Mouse (Mus musculus): ENCODE measurements around the gene Rasgrp4. TPM values are rescaled to one million over a fixed set of nuclear protein-coding genes. Genes with fewer than 3 reads are reported as not detected.
"Not testable (repeated sequence)": the region's sequence is repeated elsewhere in the genome, so short reads cannot be mapped to it uniquely, and the experiment has no call there.

Rasgrp4 gene
- polyA plus RNA-seq, 1 experiment from 2014 or later: 0.93 TPM

GRCm38 (mm10) chr7:29123531-29124358 lies 10.9 kb upstream of the Rasgrp4 start:
- Histone ChIP-seq H3K4me3 (replicated peaks) (peak overlapping the region; percentile 51), H3K4me1 (replicated peaks) (peaks cover 15% of the 10 kb centered on the region; the same call in 1 of the 2 replicates), H3K36me3 (no peaks in the 10 kb centered on the region), H3K9me3 (no peaks in the 10 kb centered on the region), H3K9ac (replicated peaks) (peak overlapping the region; percentile 71; the same call in 1 of the 2 replicates), H3K4me2 (peak overlapping the region; percentile 83), H3K27me3 (0 out of 2 replicates have a peak, but pooled peaks cover 3% of the 10 kb centered on the region), H3K27ac (no peak overlapping the region)
- 54% methylated on average over 5 of the region's 5 CpGs for WGBS
- ATAC-seq (ENCODE audit: insufficient number of reproducible peaks, insufficient read depth, low FRiP score, low TSS enrichment, low read depth): peak; percentile 72

GRCm38 (mm10) chr7:29124970-29125369 lies 9.7 kb upstream of the Rasgrp4 start, which contains the start of gene Ryr1:
TSS of gene Ryr1 (minus strand) at chr7:29125179.
- WGBS: 2% methylated on average over 16 of the region's 16 CpGs
- ATAC-seq (ENCODE audit: insufficient number of reproducible peaks, insufficient read depth, low FRiP score, low TSS enrichment, low read depth): peak; percentile 81
- Histone ChIP-seq H3K9me3 (no peaks in the 10 kb centered on the region), H3K9ac (replicated peaks) (peak within 1 kb of the TSS; percentile 71), H3K4me1 (replicated peaks) (peaks cover 15% of the 10 kb centered on the region; the same call in 1 of the 2 replicates), H3K4me2 (peak within 1 kb of the TSS; percentile 83), H3K4me3 (replicated peaks) (peak within 1 kb of the TSS; percentile 51), H3K27ac (no peak within 1 kb of the TSS), H3K36me3 (no peaks in the 10 kb centered on the region), H3K27me3 (0 out of 2 replicates have a peak, but pooled peaks cover 3% of the 10 kb centered on the region)

GRCm38 (mm10) chr7:29126173-29126915 lies 8.3 kb upstream of the Rasgrp4 start:
- Histone ChIP-seq H3K4me3 (replicated peaks) (no peak overlapping the region), H3K4me1 (replicated peaks) (peaks cover 15% of the 10 kb centered on the region; the same call in 1 of the 2 replicates), H3K9me3 (no peaks in the 10 kb centered on the region), H3K9ac (replicated peaks) (no peak overlapping the region), H3K27ac (no peak overlapping the region), H3K4me2 (no peak overlapping the region), H3K27me3 (0 out of 2 replicates have a peak, but pooled peaks cover 3% of the 10 kb centered on the region), H3K36me3 (no peaks in the 10 kb centered on the region)
- ATAC-seq (ENCODE audit: insufficient number of reproducible peaks, insufficient read depth, low FRiP score, low TSS enrichment, low read depth): no peak
- WGBS: 22% methylated on average over 7 of the region's 7 CpGs

- H3K4me3 ChIP-seq (replicated peaks): no peak overlapping the region
- no peaks in the 10 kb centered on the region for H3K9me3 ChIP-seq
- H3K9ac ChIP-seq (replicated peaks): no peak overlapping the region
- H3K27me3 ChIP-seq: 0 out of 2 replicates have a peak, but pooled peaks cover 3% of the 10 kb centered on the region
- peaks cover 14% of the 10 kb centered on the region; the same call in 1 of the 2 replicates for H3K4me1 ChIP-seq (replicated peaks)
- no peak overlapping the region for H3K27ac ChIP-seq
- ATAC-seq (ENCODE audit: insufficient number of reproducible peaks, insufficient read depth, low FRiP score, low TSS enrichment, low read depth): no peak
- H3K36me3 ChIP-seq: no peaks in the 10 kb centered on the region
- 62% methylated on average over 2 of the region's 2 CpGs for WGBS
- no peak overlapping the region for H3K4me2 ChIP-seq
These were observed 5.9 kb upstream of the Rasgrp4 start for GRCm38 (mm10) chr7:29128725-29129124.

- H3K4me3 ChIP-seq (replicated peaks): peak overlapping the region; percentile 38
- H3K9me3 ChIP-seq: no peaks in the 10 kb centered on the region
- no peak overlapping the region for H3K27ac ChIP-seq
- peak overlapping the region; percentile 40; the same call in 1 of the 2 replicates for H3K9ac ChIP-seq (replicated peaks)
- H3K36me3 ChIP-seq: no peaks in the 10 kb centered on the region
- peak overlapping the region; percentile 73 for H3K4me2 ChIP-seq
- H3K27me3 ChIP-seq: peaks cover 12% of the 10 kb centered on the region
- no peak for ATAC-seq (ENCODE audit: insufficient number of reproducible peaks, insufficient read depth, low FRiP score, low TSS enrichment, low read depth)
- peaks cover 17% of the 10 kb centered on the region for H3K4me1 ChIP-seq (replicated peaks)
- WGBS: under 1% methylated on average over 4 of the region's 4 CpGs
These were observed 421 bp upstream of the Rasgrp4 start for GRCm38 (mm10) chr7:29134230-29134629.

GRCm38 (mm10) chr7:29137429-29137828 lies 2.8 kb downstream of the Rasgrp4 start:
- H3K4me2 ChIP-seq: no peak overlapping the region
- H3K4me3 ChIP-seq (replicated peaks): no peak overlapping the region
- H3K27me3 ChIP-seq: peaks cover 12% of the 10 kb centered on the region
- H3K36me3 ChIP-seq: no peaks in the 10 kb centered on the region
- 46% methylated on average over 16 of the region's 16 CpGs for WGBS
- ATAC-seq (ENCODE audit: insufficient number of reproducible peaks, insufficient read depth, low FRiP score, low TSS enrichment, low read depth): no peak
- H3K9ac ChIP-seq (replicated peaks): no peak overlapping the region
- H3K4me1 ChIP-seq (replicated peaks): peaks cover 17% of the 10 kb centered on the region
- H3K9me3 ChIP-seq: no peaks in the 10 kb centered on the region
- H3K27ac ChIP-seq: no peak overlapping the region

GRCm38 (mm10) chr7:29139237-29139636 lies 4.6 kb downstream of the Rasgrp4 start:
- WGBS: 88% methylated on average over 3 of the region's 4 CpGs
- peaks cover 17% of the 10 kb centered on the region for H3K4me1 ChIP-seq (replicated peaks)
- H3K36me3 ChIP-seq; H3K4me2 ChIP-seq; ATAC-seq (ENCODE audit: insufficient number of reproducible peaks, insufficient read depth, low FRiP score, low TSS enrichment, low read depth); H3K27ac ChIP-seq; H3K9me3 ChIP-seq; H3K4me3 ChIP-seq (replicated peaks); H3K9ac ChIP-seq (replicated peaks): not testable (repeated sequence)
- peaks cover 12% of the 10 kb centered on the region for H3K27me3 ChIP-seq

GRCm38 (mm10) chr7:29141416-29141815 lies 6.8 kb downstream of the Rasgrp4 start:
- no peak overlapping the region for H3K9ac ChIP-seq (replicated peaks)
- no peaks in the 10 kb centered on the region for H3K36me3 ChIP-seq
- no peak overlapping the region for H3K4me2 ChIP-seq
- H3K27me3 ChIP-seq: no peaks in the 10 kb centered on the region
- H3K4me1 ChIP-seq (replicated peaks): no peaks in the 10 kb centered on the region
- no peak overlapping the region for H3K27ac ChIP-seq
- no peaks in the 10 kb centered on the region for H3K9me3 ChIP-seq
- WGBS: 81% methylated on average over 8 of the region's 8 CpGs
- no peak for ATAC-seq (ENCODE audit: insufficient number of reproducible peaks, insufficient read depth, low FRiP score, low TSS enrichment, low read depth)
- no peak overlapping the region for H3K4me3 ChIP-seq (replicated peaks)

GRCm38 (mm10) chr7:29144006-29144405 lies 9.4 kb downstream of the Rasgrp4 start:
- Histone ChIP-seq H3K4me3 (replicated peaks) (no peak overlapping the region), H3K27me3 (no peaks in the 10 kb centered on the region), H3K4me1 (replicated peaks) (no peaks in the 10 kb centered on the region), H3K9me3 (no peaks in the 10 kb centered on the region), H3K4me2 (no peak overlapping the region), H3K27ac (no peak overlapping the region), H3K36me3 (no peaks in the 10 kb centered on the region), H3K9ac (replicated peaks) (no peak overlapping the region)
- 94% methylated on average over 4 of the region's 4 CpGs for WGBS
- ATAC-seq (ENCODE audit: insufficient number of reproducible peaks, insufficient read depth, low FRiP score, low TSS enrichment, low read depth): no peak

- Histone ChIP-seq H3K27ac (no peak overlapping the region), H3K36me3 (no peaks in the 10 kb centered on the region), H3K27me3 (no peaks in the 10 kb centered on the region), H3K4me3 (replicated peaks) (no peak overlapping the region), H3K9me3 (no peaks in the 10 kb centered on the region), H3K9ac (replicated peaks) (no peak overlapping the region), H3K4me2 (no peak overlapping the region), H3K4me1 (replicated peaks) (no peaks in the 10 kb centered on the region)
- 82% methylated on average over 7 of the region's 7 CpGs for WGBS
- no peak for ATAC-seq (ENCODE audit: insufficient number of reproducible peaks, insufficient read depth, low FRiP score, low TSS enrichment, low read depth)
These were observed 12.1 kb downstream of the Rasgrp4 start for GRCm38 (mm10) chr7:29146625-29147367.
